Mouse (Mus musculus): ENCODE measurements around the gene Plbd2.

Gene Plbd2

DNA sequence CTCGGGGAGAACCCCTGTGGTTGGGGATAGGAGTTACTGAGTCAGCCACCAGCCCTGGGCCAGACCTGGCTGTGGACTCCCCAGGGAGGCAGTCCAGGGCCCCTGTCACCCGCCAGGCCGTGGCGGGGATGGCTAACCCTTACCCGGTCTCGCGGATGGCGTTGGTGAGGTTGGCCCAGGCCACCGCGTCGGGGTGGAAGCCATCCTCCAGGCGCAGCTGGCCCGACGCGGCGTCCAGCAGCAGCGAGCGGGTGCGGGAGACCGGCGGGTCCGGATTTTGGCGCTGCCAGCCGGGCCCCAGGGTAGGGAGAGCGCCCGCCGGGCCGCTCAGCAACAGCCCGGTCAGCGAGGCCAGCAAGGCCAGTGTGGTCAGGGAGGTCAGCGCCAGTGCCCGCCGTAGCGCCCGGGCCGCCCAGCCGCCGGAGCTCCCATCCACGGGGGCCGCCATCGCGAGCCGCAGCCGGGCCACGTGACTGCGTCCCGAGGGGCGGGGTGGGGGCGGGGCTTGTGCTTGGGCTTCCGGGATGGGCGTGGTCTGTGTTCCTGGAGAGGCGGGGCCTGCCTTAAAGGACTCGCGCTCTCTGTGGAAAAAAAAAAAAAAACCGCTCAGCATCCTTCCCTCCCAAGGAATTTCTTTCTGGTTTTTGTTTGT lies at the start of gene Plbd2:
TSS of gene Plbd2 (minus strand) at position 482 of the 652 bp plus-strand sequence.
- in situ Hi-C loops (cut with MboI, MseI), result loop anchor here (5.0 to 25.0 kb wide), 2 partner anchors 104 to 1334 kb away; partner anchors contain the start of genes Pheta1 and Sh2b3

DNA sequence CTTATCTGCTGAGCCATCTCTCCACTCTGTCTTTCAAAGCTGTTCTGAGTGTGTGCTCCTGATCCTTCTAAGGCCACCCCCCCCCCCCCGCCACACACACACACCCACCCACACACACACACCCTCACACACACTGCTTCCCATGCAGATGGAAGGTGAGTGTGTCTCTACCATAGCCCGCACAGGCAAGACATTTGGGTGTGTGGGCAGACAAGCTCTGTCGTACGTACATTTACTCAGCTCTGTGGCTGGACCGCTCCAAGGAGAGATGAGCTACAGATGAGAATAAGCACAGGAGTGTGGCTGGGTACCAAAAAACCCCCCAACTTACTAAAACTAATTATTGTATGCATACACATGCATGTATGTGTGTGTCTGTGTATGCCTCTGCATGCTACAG lies 47.2 kb upstream of the Plbd2 start:
- in situ Hi-C loops (cut with MboI, MseI), result no loop called here

DNA sequence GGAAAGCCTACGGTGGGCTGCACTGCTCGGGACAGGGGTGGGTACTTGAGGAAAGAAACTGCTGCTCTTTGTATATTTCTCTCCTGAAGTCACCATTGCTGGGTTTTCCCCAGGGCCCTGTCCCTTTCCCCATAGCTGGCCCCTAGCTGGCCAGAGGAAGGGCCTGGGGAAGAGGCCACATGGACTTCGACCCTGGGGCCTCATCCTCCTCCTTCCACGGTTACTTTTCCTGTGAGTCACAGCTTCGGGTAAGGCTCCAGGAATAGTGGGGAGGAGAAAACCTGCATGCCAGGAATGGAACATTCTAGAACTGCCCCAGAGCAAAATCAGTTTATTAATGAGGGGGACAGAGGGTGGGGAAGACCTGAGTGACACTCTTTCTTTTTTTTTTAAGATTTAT lies 46.7 kb upstream of the Plbd2 start:
- in situ Hi-C loops (cut with MboI, MseI), result no loop called here

DNA sequence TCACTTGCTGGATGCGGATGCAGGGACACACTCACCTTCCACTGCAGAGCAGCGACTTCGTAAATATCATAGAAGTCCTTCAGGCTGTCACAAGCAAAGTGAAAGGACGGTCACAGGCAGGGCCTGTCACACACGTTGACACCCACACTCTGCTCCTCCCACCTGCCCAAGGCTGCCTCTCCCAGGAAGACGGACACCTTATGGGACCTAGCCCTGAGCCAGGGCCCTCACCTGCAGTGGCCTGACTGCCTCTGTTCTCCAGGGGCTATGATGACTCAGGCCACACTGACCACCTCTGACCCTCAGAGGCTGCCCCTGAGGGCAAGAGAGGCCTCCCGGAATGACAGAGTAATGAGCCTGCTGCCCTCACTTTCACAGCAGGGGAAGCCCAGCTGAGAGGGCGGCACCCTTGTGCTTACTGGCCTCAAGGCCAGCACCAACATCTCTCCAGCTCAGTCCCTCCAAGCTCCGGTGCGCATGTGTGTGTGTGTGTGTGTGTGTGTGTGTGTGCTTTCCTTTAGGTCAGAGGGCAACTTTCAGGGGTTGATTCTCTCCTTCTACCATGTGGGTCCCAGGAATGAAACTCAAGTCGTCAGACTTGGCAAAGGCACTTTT lies 44.9 kb upstream of the Plbd2 start:
- in situ Hi-C loops (cut with MboI, MseI), result no loop called here

DNA sequence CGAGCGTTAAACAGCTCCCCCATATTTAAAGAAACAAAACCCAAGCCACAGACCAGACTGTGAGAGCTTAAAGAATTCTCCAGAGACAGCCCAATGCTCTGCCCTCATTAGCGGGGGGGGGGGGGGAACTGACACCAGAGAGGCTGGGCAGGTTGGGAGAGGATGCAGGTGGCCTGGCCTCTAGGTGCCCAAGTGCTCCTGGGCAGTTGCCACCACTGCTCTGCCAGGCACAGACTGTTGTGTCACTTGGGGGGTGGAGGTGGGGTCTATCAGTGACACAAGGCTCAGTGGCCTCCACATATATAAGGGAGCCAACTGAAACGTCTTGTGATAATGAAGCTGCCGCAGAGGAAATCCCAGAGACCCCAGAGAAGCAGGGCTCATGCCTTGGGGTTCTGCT lies 33.2 kb upstream of the Plbd2 start:
- in situ Hi-C loops (cut with MboI, MseI), result no loop called here

DNA sequence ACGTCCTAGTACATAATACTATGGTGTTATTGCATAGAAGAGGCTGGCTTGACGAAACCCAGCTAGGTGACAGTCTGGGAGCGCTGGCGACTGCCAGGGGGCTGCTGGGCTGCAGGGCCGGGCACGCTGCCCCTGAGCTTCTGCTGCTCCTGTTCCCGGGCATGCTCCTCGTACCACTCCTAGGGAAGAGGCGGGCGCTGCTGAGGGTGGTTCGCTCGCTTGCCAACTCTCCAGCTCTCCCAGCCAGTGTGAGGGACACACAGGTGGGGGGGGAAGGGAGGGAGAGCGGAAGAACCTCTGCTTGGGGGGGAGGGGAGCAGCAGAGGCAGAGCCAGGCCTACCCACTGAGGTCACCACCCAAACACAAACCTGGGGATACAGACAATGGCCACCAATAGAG lies 32.6 kb upstream of the Plbd2 start:
- in situ Hi-C loops (cut with MboI, MseI), result no loop called here

DNA sequence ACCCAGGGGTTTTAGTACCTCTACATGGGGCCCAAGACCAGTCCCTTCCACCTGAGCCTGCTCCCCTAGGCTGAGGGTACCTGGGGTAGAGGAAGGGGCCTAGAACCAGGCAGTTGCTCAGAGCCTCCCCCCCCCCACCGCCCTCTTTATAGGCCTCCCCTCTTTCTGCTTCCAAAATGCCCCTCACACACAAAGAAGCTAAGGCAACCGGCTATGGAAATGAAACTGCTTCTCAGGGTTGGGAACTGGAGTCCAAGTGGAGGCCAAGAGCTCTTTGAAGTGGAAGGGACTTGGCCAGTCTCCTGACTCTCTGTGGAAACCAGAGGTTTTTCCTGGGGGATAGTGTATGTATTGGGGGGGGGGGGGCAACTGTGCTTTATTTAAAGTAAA lies 31.3 kb upstream of the Plbd2 start:
- in situ Hi-C loops (cut with MboI, MseI), result no loop called here

DNA sequence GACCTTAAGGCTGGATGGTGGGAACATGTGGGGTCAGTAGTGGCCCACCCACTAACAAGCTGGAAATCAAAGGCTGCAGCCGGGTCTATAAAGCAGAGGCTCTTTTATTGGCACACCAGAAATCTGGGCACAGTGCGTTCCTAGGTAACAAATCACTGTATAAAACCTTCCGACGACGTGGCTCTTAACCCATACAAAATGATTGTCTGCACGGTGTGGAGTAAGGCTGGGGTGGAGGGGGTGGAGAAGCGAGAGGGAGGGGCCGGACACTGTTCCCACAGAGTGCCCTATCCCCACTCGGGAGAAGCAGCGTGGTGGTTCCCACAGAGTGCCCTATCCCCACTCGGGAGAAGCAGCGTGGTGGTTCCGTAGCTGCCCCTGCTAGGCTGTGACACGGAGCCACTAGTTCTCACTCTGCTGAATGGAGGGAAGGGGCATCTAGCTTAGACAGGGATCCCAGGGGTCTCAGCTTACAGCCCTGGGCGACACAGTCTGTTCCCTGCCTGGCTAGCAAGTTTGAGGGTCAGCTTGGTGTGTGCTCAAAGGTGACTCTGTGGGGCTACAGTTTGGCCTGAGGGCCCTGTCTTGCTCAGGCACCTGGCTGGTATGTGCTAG lies 30.8 kb upstream of the Plbd2 start:
- in situ Hi-C loops (cut with MboI, MseI), result no loop called here

DNA sequence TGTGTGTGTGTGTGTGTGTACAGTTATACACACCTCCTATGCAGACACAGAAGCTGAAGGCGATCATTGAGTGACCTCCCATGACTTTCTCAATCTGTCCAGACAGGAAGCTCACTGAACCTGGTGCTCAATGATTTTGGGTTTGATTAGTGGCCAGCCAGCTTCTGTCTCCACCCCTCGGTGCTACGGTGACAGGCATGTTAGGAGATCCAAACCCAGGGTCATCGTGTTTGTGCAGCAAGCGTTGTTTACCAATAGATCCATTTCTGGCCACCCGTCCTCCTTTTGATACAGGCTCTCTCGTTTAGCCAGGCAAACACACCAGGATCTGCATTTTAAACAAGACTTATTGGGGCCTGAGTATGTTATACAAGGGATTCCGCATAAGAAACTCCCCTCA lies 28.2 kb upstream of the Plbd2 start:
- in situ Hi-C loops (cut with MboI, MseI), result no loop called here

DNA sequence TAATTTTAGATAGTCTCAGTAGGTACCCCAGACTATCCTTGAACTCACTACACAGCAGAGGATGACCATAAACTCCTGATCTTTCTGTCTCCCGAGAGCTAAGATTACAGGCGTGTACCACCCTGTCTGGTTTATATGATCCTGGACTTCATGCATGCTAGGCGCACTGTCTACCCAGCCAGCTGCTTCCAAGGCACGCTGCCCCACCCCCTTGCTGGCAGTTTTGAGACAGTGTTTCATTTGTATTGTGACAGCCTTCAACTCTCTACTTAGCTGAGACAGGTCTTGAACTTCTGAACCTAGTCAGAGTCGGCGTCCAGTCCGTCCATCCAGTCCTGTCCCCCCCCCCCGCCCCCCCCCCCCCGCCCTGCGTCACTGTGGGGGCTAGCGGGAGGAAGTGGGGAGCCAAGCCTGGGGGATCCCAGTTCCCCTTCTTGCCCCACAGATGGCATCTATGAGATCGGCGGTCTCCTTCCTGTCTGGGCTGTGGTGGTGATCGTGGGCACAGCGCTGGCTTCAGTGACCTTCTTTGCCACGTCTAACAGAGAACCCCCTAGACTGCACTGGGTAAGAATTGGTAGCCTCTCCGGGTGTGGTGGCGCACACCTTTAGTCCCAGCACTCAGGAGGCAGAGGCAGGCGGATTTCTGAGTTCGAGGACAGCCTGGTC lies 24.0 kb upstream of the Plbd2 start:
- in situ Hi-C loops (cut with MboI, MseI), result no loop called here

DNA sequence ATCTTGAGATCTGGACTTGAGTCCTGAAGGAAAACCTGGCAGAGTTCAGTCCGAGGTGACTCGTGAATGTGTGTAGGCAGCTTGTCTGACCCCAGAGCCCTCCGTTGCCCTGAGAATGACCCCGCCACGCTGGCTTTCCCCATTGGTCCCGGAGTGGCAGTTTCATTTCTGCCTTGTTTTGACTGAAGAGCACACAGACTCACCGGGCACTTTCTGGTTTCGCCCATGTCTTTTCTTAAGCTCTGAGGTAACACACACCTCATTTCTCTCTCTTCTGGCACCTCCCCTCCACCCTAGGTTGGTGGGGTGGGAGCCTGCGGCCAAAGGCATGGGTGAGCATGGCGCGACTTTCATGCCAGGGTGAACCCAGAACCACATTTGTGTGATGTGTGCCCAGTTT lies 22.9 kb upstream of the Plbd2 start:
- in situ Hi-C loops (cut with MboI, MseI), result no loop called here

DNA sequence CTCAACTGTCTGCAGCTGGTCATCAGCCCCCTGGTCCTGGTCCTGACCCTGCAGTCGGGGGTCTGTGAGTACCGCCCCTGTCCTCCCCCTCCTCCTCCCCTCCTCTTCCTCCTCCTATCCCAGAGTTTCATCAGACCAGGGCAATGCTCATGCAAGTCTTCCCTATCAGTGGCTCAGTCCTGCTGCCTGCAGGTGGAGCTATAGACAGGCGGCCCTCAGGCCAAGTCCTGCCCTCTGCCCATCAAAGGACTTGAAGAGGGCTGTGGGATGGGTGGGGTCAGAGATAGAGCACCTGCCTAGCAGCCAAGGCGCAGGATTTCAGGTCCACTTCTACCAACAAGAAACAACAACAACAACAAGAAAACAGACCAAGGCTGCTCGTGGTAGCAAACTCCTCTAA lies 22.3 kb upstream of the Plbd2 start:
- in situ Hi-C loops (cut with MboI, MseI), result no loop called here

DNA sequence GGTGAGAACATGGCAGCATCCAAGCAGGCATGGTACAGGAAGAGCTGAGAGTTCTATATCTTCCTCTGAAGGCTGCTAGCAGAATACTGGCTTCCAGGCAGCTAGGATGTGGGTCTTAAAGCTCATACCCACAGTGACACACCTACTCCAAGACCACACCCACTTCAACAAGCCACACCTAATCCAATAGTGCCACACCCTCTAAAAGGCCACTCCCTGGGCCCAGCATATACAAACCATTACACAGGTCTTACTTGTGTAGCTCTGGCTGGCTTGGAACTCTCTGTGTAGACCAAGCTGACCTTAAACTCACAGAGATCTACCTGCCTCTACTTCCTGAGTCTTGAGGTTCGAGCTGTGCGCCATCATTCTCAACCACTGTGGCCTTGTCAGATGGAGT lies 21.3 kb upstream of the Plbd2 start:
- in situ Hi-C loops (cut with MboI, MseI), result loop anchor here (25.0 kb wide), 1 partner anchor 1313 kb away; the partner anchor contains the start of genes Pheta1 and Sh2b3

DNA sequence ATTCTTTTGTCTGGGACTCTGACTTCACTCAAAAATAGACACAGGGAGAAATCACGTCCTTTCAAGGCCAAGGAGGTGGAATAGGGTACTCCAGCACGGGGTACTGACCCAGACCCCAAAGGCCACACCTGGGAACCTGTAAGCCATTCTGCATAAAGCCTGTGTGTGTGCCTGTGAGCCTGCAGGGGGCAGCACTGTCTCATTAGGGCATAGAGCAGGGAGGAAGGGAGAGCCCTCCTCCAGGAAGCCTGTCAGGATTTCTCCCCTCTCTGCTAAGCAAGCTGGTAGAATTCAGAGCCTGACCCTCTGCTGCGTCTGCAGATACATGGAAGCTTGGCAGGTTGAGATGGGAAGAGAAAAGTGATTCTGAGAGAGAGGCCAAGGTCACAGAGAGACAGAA lies 19.2 kb upstream of the Plbd2 start:
- in situ Hi-C loops (cut with MboI, MseI), result loop anchor here (25.0 kb wide), 1 partner anchor 1315 kb away; the partner anchor contains the start of genes Pheta1 and Sh2b3

DNA sequence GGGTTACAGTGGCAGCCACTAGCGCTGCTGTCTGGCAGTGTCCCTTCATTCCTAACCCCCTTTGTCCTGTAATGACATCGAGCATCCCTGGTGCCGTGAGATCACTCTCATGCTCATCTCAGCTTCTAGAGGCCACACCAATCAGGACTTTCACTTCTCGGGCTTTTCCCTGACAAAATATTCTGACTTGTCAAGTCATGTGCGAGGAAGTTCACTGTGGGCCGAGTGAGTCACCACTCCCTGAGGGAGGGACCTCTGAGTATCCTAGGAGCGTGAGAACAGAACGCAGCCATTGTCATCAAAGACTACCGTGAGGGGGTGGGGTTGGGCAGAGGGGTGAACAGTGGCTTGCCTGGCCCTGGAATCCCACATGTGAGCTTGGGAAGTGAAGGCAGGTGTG lies 14.1 kb upstream of the Plbd2 start:
- in situ Hi-C loops (cut with MboI, MseI), result loop anchor here (10.0 to 25.0 kb wide), 3 partner anchors 67 to 1320 kb away; partner anchors contain the start of genes Dtx1, Iqcd, Pheta1 and Sh2b3

DNA sequence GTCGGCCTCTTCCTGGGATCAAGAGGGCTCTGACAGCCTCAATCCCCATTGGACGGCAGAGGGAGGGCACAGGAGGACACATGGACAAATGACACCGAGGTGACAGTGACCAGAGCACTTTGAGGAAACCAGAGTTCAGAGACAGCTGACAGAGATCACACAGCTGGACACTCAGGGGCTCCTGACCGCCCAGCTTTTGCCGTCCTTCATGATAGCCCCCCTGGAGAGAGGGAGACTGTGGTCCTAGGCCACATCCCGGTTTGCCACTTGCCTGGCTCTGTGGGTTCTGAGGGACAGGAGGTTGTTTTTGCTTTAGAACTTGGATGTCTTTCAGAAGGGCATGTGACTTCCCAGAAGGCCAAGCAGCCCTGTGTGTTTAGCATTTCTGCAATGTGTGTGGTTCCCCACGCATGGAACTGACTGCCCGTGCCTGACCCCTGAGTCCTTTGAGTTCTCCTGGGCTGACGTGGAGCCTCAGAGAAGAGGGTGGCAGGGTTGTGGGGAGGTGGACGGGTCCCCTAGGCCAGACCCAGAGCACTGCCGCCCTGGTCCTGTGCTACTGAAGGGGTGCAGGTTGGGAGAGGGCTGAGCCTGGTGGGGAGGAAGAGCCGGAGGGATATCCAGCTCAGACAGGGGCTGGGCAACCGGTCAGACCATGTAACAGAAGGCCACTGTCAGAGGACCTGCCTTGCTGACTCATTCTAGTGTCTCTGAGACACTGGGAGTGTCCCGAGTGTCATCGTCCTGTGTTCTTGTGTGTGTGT lies 13.0 kb upstream of the Plbd2 start:
- in situ Hi-C loops (cut with MboI, MseI), result loop anchor here (10.0 to 25.0 kb wide), 3 partner anchors 68 to 1321 kb away; partner anchors contain the start of genes Dtx1, Iqcd, Pheta1 and Sh2b3

DNA sequence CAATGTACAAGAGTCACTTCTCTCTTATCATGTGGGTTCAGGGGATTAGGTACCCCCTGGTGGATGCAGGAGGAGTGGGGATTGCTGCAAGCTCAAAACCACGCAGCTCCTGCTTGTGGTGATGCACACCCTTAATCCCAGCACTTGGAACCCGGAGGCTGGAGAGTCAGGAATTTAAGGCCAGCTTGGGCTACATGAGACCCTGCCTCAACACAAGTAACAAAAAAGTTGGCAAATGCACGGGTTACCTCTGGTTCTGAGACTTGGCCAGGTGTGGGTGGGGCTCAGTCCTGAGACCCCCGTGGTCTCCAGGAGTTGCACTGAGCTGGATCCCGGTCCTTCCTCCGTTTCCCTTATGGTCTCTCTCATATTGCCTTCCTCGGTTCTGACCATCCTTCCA lies 12.0 kb upstream of the Plbd2 start:
- in situ Hi-C loops (cut with MboI, MseI), result loop anchor here (10.0 to 25.0 kb wide), 3 partner anchors 69 to 1322 kb away; partner anchors contain the start of genes Dtx1, Iqcd, Pheta1 and Sh2b3

DNA sequence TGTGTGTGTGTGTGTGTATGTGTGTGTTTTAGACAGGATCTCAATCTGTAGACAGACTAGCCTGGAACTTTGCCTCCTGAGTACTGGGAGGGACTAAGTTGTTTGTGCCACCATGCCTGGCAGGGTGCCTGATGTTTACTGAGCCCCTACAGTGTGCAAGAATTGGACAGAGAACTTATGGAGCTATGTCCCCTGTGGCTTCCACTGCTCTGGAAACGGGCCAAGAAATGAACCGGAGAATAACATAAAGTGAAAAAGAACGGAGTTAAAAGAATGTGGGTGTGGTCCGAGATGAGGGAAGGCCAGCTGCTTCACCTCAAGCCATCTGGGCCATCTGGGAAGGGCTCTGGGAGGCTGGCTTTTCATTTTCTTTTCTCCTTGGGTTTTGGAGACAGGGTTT lies 11.3 kb upstream of the Plbd2 start:
- in situ Hi-C loops (cut with MboI, MseI), result loop anchor here (10.0 to 25.0 kb wide), 3 partner anchors 70 to 1323 kb away; partner anchors contain the start of genes Dtx1, Iqcd, Pheta1 and Sh2b3

DNA sequence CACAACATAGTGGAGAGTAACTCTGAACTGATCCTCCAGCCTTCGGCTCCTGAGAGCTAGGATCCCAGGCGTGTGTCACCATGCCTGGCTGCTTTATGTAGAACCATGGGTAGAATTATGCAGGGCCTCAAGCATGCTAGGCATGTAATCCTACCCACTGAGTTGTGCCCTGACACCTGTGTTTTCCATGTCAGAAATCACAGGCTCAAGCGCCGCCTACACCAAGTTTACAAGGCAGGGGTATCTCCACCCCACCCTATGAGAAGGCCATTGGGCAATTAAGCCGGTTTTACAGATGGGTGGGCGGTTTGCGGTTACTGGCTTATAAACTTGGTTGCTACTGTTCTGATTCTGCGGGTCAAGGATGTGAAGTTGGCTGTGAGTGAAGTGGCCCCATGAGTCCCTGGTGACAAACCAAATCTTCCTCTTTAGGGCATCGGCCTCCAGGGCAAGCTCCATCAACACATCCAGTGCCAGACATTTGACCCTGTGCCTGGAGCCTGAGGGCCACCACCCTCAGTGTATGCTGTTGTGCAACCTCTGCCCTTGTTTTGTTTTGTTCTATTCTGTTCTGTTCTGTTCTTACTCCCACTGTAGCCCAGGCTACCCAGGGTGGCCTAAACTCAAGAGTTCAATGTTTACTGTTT lies 10.7 kb upstream of the Plbd2 start:
- in situ Hi-C loops (cut with MboI, MseI), result loop anchor here (10.0 to 25.0 kb wide), 3 partner anchors 71 to 1323 kb away; partner anchors contain the start of genes Dtx1, Iqcd, Pheta1 and Sh2b3

DNA sequence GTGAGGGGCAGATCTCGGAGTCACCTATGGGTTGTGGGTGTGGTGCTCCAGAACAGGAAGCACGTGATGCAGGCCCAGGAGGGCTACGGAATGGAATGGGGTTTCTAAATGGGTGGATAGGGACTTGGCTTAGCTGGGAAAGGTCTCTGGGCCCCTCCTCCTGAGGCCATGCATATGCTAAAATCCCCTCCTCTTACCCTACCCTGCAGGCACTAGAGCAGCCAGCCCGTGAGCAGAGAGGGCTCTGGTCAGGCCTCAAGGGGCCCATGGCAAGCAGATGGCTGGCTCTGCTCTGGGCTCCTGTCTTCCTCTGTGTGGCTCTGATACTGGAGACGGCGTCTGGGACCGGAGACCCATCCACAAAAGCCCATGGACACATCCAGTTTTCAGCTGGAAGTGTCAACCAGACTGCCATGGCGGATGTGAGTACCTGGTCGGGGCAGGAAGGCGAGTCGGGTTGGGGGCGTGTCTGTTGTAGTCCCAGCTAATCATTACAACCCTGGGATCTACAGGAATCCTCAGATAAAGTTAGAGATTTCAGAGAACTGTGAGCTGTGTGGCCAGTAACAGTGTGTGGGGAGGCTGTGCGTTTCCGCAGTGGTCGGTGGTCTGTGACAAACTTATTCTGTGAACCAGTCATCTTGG lies 9.6 kb upstream of the Plbd2 start:
- in situ Hi-C loops (cut with MboI, MseI), result loop anchor here (10.0 to 25.0 kb wide), 3 partner anchors 72 to 1324 kb away; partner anchors contain the start of genes Dtx1, Iqcd, Pheta1 and Sh2b3
